Mouse (Mus musculus): ENCODE measurements around the gene Prdx6.
A peak's percentile ranks its signal among the peaks of the same experiment; 100 is the strongest.

Prdx6 gene

DNA sequence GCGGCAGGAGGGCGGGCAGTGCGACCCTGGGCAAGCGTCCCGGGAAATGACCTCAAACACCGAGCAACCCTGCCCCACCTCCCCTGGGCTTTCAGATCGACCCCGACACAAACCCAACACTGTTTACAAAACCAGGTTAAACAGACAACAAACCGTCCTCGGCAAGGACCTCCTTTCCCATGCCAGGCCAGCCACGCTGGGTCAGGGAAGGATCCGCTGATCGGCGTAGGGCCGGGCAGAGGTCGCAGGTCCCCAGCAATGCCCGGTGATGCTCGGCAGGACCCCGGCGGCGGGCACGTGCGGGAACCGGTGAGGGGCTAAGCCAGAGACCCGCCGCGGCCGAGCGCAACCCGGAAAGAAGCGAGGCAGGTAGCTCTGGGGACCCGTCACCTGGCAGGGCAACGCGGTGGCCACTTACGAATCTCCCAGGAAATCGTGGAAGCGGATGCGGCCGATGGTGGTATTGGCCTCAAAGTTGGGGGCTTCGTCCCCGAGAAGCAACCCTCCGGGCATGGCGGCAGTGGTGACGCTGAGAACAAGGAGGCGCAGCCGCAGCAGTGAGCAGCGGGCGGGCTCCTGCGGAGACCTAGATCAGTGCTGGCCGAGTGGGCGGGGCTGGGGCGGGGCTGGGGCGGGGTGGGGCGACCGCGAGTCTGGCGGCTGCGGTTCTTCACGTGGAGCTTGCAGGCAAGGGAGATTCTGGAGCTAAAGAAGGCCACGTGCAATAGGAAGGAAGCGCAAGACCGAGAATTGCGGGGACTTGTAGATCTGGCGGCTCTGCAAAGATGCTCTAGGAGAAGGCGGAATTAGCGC, at the start of gene Prdx6:
Gene Prdx6 (minus strand): TSS at position 616 of the 813 bp plus-strand sequence.
- peak; percentile 92 for DNase-seq (ENCODE audit: low read depth, low spot score)

GRCm38 (mm10) chr1:161288256-161288655, 37.2 kb upstream of the Prdx6 start:
- no peak for DNase-seq (ENCODE audit: low read depth, low spot score)

GRCm38 (mm10) chr1:161286726-161287310, 35.8 kb upstream of the Prdx6 start:
- DNase-seq (ENCODE audit: low read depth, low spot score): peak; percentile 73

GRCm38 (mm10) chr1:161281054-161281688, 30.2 kb upstream of the Prdx6 start:
- no peak for DNase-seq (ENCODE audit: low read depth, low spot score)

DNA sequence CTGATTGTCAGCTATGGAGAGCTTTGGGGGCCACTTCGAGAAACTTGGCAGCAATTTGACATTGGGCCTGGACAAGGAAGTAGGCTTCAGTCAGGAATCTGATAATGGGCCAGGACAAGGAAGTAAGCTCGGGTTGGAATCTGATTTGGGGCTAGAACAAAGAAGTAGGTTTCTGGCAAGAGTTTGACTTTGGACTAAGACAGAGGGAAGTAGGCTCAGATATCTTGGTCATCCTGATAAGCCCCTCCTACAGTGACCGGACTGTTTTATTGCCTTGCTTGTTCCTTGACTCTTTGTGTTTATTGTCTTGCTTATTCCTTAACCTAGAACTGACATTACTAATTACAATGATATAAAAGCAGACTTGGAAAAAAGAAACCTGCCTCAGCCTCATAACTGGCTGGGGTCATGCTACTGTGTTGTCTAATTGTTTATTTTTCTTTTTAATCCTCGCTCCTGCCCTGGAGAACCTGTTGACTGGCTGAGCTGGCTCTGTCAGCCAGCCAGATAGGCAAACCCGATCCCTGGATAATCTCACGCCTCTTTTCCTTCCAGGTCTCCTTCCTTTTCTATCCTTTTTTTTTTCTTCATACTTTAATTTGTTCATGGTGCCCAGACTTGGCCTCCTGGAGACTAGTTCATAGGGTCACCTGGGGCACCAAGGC, 28.4 kb upstream of the Prdx6 start:
- no peak for DNase-seq (ENCODE audit: low read depth, low spot score)

DNA sequence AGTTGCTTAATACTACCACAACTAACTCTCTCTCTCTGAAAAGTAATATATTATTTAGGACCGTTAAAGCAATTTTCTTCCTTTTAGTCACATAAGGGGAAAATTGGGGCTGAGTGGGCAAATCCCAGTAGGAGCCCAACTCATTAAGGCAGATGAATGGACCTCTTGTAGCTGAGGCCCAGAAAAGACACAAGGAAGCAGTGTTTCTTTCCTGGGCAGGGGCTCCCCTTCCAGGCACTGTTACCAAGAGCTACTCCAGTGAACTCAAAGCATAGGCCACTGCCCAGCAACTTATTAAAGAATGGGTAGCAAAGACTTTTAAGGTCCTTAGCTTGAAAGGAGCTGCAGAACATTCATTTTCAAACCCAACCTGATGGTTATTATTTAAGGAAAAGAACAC, 22.5 kb upstream of the Prdx6 start:
- DNase-seq (ENCODE audit: low read depth, low spot score): peak; percentile 35

DNA sequence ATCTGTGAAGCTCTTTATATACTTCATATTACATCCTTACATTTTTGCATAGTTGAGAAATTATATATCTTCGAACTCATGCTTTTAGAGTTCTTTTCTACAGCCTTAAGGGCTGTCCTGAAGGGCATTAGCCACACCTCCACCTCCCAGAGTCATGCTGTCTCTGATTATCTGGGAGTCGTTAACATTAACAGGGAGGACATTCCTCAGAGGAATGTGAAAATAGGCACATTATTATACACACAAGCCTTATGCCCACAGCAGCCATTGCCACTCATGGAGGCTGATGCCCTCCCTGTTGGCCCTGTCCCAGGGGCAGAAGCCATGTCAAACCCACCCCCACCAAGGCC, 20.4 kb upstream of the Prdx6 start:
- DNase-seq (ENCODE audit: low read depth, low spot score): no peak

- no peak for DNase-seq (ENCODE audit: low read depth, low spot score)
Observed at GRCm38 (mm10) chr1:161270776-161271460, 19.9 kb upstream of the Prdx6 start.

- peak; percentile 13 for DNase-seq (ENCODE audit: low read depth, low spot score)
Observed at GRCm38 (mm10) chr1:161269346-161269745, 18.3 kb upstream of the Prdx6 start.

DNA sequence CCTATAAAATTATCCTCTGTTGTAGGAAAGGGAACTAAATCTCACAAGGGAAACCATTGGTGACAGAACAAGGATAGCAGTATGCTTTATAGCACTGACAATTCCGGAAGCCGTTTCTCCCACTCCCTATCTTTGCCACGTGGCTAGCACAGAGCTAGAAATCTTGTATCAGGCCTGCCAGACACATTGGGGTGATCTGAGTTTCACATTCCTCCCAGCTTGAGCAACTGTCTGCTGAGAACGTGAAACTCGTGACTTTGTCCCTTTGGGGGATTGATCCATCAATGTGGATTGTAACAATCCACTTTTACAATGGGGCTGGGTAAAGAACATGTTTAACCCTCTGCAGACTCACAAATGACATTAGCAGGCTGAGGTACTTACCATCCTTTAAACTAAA, 17.9 kb upstream of the Prdx6 start:
- DNase-seq (ENCODE audit: low read depth, low spot score): no peak

- no peak for DNase-seq (ENCODE audit: low read depth, low spot score)
Observed at GRCm38 (mm10) chr1:161268116-161268515, 17.1 kb upstream of the Prdx6 start.

GRCm38 (mm10) chr1:161264961-161265360, 13.9 kb upstream of the Prdx6 start:
- no peak for DNase-seq (ENCODE audit: low read depth, low spot score)

DNA sequence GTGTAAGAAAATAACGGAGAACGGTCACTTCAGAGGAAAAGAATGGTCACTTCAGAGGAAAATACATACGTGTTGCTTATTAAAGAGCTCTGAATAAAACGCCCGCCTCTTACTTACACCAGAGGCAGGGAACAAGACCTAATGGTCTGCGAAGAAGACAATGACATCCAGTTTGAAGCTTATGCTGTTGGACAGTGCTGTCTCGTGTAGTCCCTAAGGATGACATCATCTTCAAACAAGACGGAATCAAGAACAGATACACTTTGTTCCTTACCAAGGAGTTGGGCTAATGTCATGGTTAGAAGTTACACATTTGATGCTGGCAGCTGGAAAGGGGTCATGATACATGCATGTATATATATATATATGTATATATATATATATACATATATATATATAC, 12.6 kb upstream of the Prdx6 start:
- DNase-seq (ENCODE audit: low read depth, low spot score): no peak

GRCm38 (mm10) chr1:161262542-161262941, 11.5 kb upstream of the Prdx6 start:
- no peak for DNase-seq (ENCODE audit: low read depth, low spot score)

DNA sequence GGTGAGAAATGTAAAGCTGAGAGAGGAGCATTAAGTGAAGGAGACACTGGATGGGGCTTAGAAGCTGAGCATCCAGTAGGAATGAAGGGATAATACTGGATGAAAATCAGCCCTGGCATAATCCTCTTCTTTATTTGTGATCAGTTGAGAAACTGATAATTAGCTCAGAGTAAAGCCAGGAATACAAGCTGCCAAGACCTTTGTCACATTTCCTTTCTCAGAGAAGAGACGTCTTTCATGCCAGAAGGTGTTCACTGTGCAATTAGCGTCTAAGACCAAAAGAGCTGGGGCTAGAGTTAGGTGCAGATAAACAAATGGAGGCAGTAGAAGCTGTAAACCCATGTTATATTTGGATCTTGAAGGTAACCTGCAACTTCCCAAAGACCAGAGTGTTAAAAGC, 9.7 kb upstream of the Prdx6 start:
- DNase-seq (ENCODE audit: low read depth, low spot score): no peak

DNA sequence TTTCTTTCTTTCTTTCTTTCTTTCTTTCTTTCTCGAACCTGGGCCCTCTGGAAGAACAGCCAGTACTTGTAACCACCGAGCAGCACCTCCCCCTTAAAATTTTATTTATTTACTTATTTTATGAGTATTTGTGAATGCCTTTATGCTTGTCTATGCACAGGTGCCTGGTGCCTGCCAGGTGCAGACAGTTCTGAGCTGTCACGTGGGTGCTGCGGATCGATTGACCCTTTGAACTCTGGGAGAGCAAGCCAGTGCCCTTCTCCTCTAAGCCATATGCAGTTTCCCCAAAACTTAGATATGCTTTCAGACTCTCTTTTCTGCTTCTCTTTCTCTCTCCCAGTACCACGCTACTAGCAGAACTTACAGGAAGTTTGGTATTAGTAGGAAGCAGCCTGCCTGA, 8.1 kb upstream of the Prdx6 start:
- DNase-seq (ENCODE audit: low read depth, low spot score): no peak

DNA sequence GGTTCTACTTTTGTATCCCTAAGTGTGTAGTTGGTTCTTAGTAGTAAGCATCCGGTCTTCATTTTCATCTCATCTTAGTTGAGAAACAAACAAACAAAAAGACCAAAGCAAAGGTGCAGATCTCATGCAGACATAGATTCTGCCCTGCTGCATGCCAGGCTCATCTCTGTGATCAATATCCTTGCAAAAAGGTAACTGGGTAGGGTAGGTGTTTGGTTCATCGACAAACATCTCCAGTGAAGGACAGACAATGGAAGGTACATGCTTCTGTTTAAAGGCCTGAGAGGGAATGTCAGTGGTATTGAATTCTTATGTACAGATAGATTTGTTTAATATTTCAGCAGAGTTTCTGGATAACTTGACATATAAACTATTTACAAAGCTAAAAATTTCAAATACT, 7.3 kb upstream of the Prdx6 start:
- DNase-seq (ENCODE audit: low read depth, low spot score): no peak

- DNase-seq (ENCODE audit: low read depth, low spot score): no peak
Observed at GRCm38 (mm10) chr1:161256918-161257317, 5.9 kb upstream of the Prdx6 start.

DNA sequence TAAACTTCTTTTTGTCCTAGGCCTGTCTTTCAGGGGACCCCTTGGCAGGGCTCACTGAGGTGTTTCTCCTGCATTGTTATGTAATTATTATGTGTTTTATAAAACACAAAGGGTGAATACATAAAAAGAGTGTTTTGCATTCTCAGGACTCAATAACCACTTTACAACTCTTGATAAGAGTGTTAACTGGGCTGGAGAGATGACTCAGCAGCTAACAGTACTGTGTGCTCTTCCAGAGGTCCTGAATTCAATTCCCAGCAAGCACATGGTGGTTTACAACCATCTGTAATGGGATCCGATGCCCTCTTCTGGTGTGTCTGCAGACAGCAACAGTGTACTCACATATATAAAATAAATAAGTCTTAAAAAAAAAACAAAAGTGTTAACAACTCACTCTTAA, 3.3 kb upstream of the Prdx6 start:
- DNase-seq (ENCODE audit: low read depth, low spot score): no peak

DNA sequence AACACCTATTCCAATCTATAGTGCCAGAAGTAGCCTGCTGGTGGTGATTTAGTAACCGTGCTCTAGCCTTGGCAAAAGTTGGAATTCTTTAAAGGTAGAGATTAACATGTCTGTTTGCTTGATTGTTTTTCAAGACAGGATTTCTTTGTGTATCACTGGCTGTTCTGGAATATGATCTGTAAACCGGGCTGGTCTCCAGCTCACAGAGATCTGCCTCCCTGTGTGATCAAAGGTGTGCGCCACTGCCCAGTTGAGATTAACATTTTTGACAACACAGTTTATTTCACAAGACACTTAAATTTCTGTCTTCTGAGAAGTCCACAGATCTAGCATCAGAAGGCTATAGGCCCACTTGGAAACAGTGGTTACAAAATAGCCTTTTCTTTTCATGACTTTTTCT, 1.9 kb upstream of the Prdx6 start:
- DNase-seq (ENCODE audit: low read depth, low spot score): no peak

GRCm38 (mm10) chr1:161252365-161252764, 1.3 kb upstream of the Prdx6 start:
- DNase-seq (ENCODE audit: low read depth, low spot score): no peak

Measured in brain, adult 2 months (tissue).